Mouse (Mus musculus): ENCODE measurements around the gene Yipf6. TPM values are rescaled to one million over a fixed set of nuclear protein-coding genes. Genes with fewer than 3 reads are reported as not detected.

The Yipf6 gene
- total and polyA plus RNA-seq, 3 experiments: 17.3 to 30.2 (median 20.7) TPM

GRCm38 (mm10) chrX:98904226-98904625 is 31.9 kb upstream of the Yipf6 start:
- Histone ChIP-seq H3K4me3 (replicated peaks in 1 of 3; ENCODE audit: low read depth in 2 of 3, low read length in 2 of 3, poor library complexity in 1 of 3) (no peak overlapping the region), H3K36me3 (replicated peaks in 1 of 2; ENCODE audit: control insufficient read depth in 1 of 2, insufficient read depth in 1 of 2, low read length in 1 of 2) (no peaks in the 10 kb centered on the region), H3K9me3 (replicated peaks; ENCODE audit: low read length) (no peaks in the 10 kb centered on the region), H3K79me2 (replicated peaks; ENCODE audit: control insufficient read depth, extremely low read depth, insufficient read depth, poor library complexity, severe bottlenecking) (no peaks in the 10 kb centered on the region), H3K4me1 (ENCODE audit: control insufficient read depth in 1 of 2, insufficient read depth in 2 of 2) (no peaks in the 10 kb centered on the region), H3K9ac (ENCODE audit: insufficient read depth, low read depth) (no peak overlapping the region), H3K27ac (ENCODE audit: insufficient read depth, low read depth) (no peak overlapping the region), H3K4me2 (ENCODE audit: insufficient read depth, low read depth, poor library complexity, severe bottlenecking) (no peak overlapping the region), H3K27me3 (replicated peaks) (no peaks in the 10 kb centered on the region)
- TF ChIP-seq UBTF (IDR thresholded peaks at IDR 0.05; ENCODE audit: low read depth, low read length) (no peak), SMC3 (IDR thresholded peaks at IDR 0.05; ENCODE audit: low read depth, low read length) (no peak), ZNF384 (IDR thresholded peaks at IDR 0.05; ENCODE audit: low read depth, low read length) (no peak), IRF4 (IDR thresholded peaks at IDR 0.05; ENCODE audit: low read depth, low read length) (no peak), GABPA (IDR thresholded peaks at IDR 0.05; ENCODE audit: insufficient replicate concordance, low read depth, low read length) (no peak), JUND (conservative IDR thresholded peaks at IDR 0.05; ENCODE audit: low read depth, low read length) (no peak), MEF2A (IDR thresholded peaks at IDR 0.05; ENCODE audit: borderline replicate concordance, low read depth, low read length) (no peak), USF1 (IDR thresholded peaks at IDR 0.05; ENCODE audit: low read depth, low read length) (no peak), ELF1 (IDR thresholded peaks at IDR 0.05; ENCODE audit: low read depth, low read length) (no peak), RAD21 (IDR thresholded peaks at IDR 0.05; ENCODE audit: low read depth, low read length) (no peak), BHLHE40 (IDR thresholded peaks at IDR 0.05; ENCODE audit: low read depth, low read length) (no peak), HCFC1 (IDR thresholded peaks at IDR 0.05; ENCODE audit: low read depth, low read length) (no peak), MAZ (IDR thresholded peaks at IDR 0.05; ENCODE audit: low read depth, low read length) (no peak)
- dilution Hi-C loops (cut with MboI; ENCODE audit: extremely low pct_ligation_motif_present, extremely low pct_unique_long_range_greater_than_20kb, low sequenced_read_pairs) (no loop called here), in situ Hi-C loops (cut with MboI; ENCODE audit: low pct_ligation_motif_present, low pct_unique_long_range_greater_than_20kb, low sequenced_read_pairs) (no loop called here)
- DNase-seq (ENCODE audit: extremely low read depth): no peak

DNA sequence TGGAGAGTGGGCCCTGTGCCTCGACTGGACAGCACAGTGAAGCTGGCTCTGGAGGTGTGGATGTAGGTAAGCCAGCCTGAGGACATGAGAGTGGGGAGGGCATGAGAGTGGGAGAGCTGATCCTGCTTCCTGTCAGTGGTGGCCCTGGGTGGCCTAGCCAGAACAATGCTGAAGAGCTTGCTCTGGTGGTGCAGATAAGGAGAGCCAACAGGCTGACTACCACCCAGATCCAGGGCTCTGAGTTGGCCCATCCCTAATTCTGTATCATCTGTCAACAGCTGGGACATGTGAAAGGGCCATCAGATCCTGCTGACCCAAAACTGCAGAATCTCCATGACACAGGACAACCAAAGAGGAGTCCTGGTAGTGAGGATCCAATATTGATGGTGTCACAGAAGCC is 27.2 kb upstream of the Yipf6 start:
- Histone ChIP-seq H3K9ac (ENCODE audit: insufficient read depth, low read depth) (no peak overlapping the region), H3K79me2 (replicated peaks; ENCODE audit: control insufficient read depth, extremely low read depth, insufficient read depth, poor library complexity, severe bottlenecking) (no peaks in the 10 kb centered on the region), H3K36me3 (replicated peaks in 1 of 2; ENCODE audit: control insufficient read depth in 1 of 2, insufficient read depth in 1 of 2, low read length in 1 of 2) (no peaks in the 10 kb centered on the region), H3K9me3 (replicated peaks; ENCODE audit: low read length) (no peaks in the 10 kb centered on the region), H3K4me1 (ENCODE audit: control insufficient read depth in 1 of 2, insufficient read depth in 2 of 2) (no peaks in the 10 kb centered on the region), H3K27me3 (replicated peaks) (no peaks in the 10 kb centered on the region), H3K4me2 (ENCODE audit: insufficient read depth, low read depth, poor library complexity, severe bottlenecking) (no peak overlapping the region), H3K27ac (ENCODE audit: insufficient read depth, low read depth) (no peak overlapping the region), H3K4me3 (replicated peaks in 1 of 3; ENCODE audit: low read depth in 2 of 3, low read length in 2 of 3, poor library complexity in 1 of 3) (no peak overlapping the region)
- no peak for TF ChIP-seq POLR2A (IDR thresholded peaks at IDR 0.05; ENCODE audit: low read depth, low read length)
- TF ChIP-seq ETS1 (conservative IDR thresholded peaks at IDR 0.05; ENCODE audit: low read depth, low read length): no peak
- no peak for TF ChIP-seq ELF1 (IDR thresholded peaks at IDR 0.05; ENCODE audit: low read depth, low read length)
- no peak for TF ChIP-seq GABPA (IDR thresholded peaks at IDR 0.05; ENCODE audit: insufficient replicate concordance, low read depth, low read length)
- TF ChIP-seq CTCF (conservative IDR thresholded peaks at IDR 0.05 in 1 of 2, IDR thresholded peaks at IDR 0.05 in 1 of 2; ENCODE audit: low read depth in 2 of 2, low read length in 2 of 2): no peak
- no peak for TF ChIP-seq MAZ (IDR thresholded peaks at IDR 0.05; ENCODE audit: low read depth, low read length)
- no peak for TF ChIP-seq MAFK (IDR thresholded peaks at IDR 0.05; ENCODE audit: insufficient replicate concordance, low read length)
- in situ Hi-C loops (cut with MboI; ENCODE audit: low pct_ligation_motif_present, low pct_unique_long_range_greater_than_20kb, low sequenced_read_pairs) (no loop called here), dilution Hi-C loops (cut with MboI; ENCODE audit: extremely low pct_ligation_motif_present, extremely low pct_unique_long_range_greater_than_20kb, low sequenced_read_pairs) (no loop called here)
- DNase-seq (ENCODE audit: extremely low read depth): no peak

All from CH12.LX (cell line).